In genomic region chr3:141943317-141943742, GRCm38 (mm10) we compare ENCODE assay signal across 15 mouse cellular contexts.
"Had no signal": no experiment of that assay in that cellular context is flagged by ENCODE, and none has a peak within 500 bp of the region (broad histone marks: within the 10 kb centered on the region; RNA-seq: fewer than 3 reads in every experiment).

No protein-coding gene starts in this region.

- DNase-seq: kidney, postnatal 25 days; liver; liver, embryonic 13.5 days; liver, postnatal 0 days; lung, postnatal 14 days; right cerebral cortex, postnatal 14 days; thymus, adult 2 months; thymus, postnatal 36 days had no signal

- H3K27ac ChIP-seq: limb, embryonic 12.5 days; liver, embryonic 13.5 days; lung, embryonic 15.5 days; macrophage; midbrain, embryonic 13.5 days; neural tube, embryonic 12.5 days; stomach, embryonic 15.5 days had no signal

- H3K4me2 ChIP-seq: limb, embryonic 12.5 days; liver, embryonic 13.5 days; lung, embryonic 15.5 days; midbrain, embryonic 13.5 days; neural tube, embryonic 12.5 days; stomach, embryonic 15.5 days had no signal

- H3K4me1 ChIP-seq: limb, embryonic 12.5 days; liver, embryonic 13.5 days; lung, embryonic 15.5 days; megakaryocyte, embryonic 14.5 days; midbrain, embryonic 13.5 days; stomach, embryonic 15.5 days had no signal

- H3K27me3 ChIP-seq: limb, embryonic 12.5 days; liver, embryonic 13.5 days; lung, embryonic 15.5 days; megakaryocyte, embryonic 14.5 days; midbrain, embryonic 13.5 days; neural tube, embryonic 12.5 days; stomach, embryonic 15.5 days had no signal

- H3K9ac ChIP-seq: limb, embryonic 12.5 days; liver, embryonic 13.5 days; liver, postnatal 0 days; lung, embryonic 15.5 days; midbrain, embryonic 13.5 days; neural tube, embryonic 12.5 days; stomach, embryonic 15.5 days had no signal

- H3K36me3 ChIP-seq: limb, embryonic 12.5 days; liver, embryonic 13.5 days; lung, embryonic 15.5 days; midbrain, embryonic 13.5 days; neural tube, embryonic 12.5 days; stomach, embryonic 15.5 days had no signal

- ATAC-seq: liver, postnatal 0 days; midbrain, embryonic 13.5 days had no signal

- H3K9me3 ChIP-seq: limb, embryonic 12.5 days; liver, embryonic 13.5 days; lung, embryonic 15.5 days; megakaryocyte, embryonic 14.5 days; midbrain, embryonic 13.5 days; neural tube, embryonic 12.5 days; stomach, embryonic 15.5 days had no signal

- H3K4me3 ChIP-seq: limb, embryonic 12.5 days; liver, embryonic 13.5 days; lung, embryonic 15.5 days; megakaryocyte, embryonic 14.5 days; midbrain, embryonic 13.5 days; neural tube, embryonic 12.5 days; stomach, embryonic 15.5 days had no signal
